8 mouse cellular contexts compared by ENCODE assay signal in the genomic region with DNA sequence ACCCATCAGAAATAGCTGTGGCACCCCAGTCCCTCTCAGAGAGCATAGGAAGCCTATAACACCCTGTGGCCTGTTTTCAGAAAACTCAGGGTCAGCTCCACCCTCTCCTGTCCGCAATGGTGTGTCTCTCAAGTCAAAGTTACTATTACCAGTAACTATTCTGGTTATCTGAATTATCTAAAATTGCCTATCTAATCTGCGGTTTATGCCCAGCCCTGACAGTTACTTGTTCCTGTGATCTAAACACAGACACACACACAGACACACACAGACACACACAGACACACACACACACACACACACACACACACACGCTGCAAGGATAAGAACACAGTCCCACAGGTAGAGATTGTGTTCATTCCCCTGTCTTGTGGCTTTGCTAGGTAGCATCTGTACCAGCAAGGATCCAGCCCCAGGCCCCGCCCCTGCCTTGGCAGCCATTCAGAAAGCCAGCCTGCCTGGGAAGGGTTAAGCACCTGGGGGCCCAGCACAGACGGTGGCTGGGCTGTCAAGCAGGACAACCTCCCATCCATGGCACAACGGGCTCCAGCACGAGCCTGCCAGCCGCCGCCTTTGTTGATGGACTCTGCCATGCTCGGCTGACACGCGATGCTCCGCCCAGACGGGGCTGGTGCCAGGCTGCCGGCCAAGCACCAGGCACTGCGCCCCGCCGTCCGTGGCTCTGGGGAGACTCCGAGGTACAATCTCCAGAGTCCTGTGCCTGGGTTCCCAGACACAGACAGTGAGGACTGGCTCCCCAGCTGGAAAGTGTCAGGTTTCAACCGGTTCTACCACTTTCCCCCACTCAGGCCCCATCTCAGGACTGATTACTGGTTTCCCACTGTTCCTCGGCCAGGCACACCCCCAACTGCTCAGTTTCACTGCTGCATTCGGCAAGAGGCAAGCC. TPM values are rescaled to one million over a fixed set of nuclear protein-coding genes. Genes with fewer than 3 reads are reported as not detected.
A peak's percentile ranks its signal among the peaks of the same experiment; 100 is the strongest.
DNase-seq lines count a peak whose midpoint lies in the region; ATAC-seq and TF ChIP-seq lines count a peak whose summit lies in the region.

No protein-coding gene starts in this region.

- peak; percentile 51 for DNase-seq in CD4-positive helper T cell, adult 2 months (ENCODE audit: low read depth, low spot score)
- peak; percentile 85 for DNase-seq in adrenal gland, postnatal 25 days
- DNase-seq in testis, postnatal 10 days (ENCODE audit: low spot score), result peak; percentile 85

- peak overlapping the region; percentile 97 for H3K27ac ChIP-seq in embryonic facial prominence, embryonic 15.5 days (replicated peaks)
- H3K27ac ChIP-seq in heart, embryonic 12.5 days (ENCODE audit: poor library complexity, severe bottlenecking), result peak overlapping the region; percentile 99
- H3K27ac ChIP-seq in kidney, embryonic 14.5 days (ENCODE audit: low read depth, low read length), result peak overlapping the region; percentile 74
- peak overlapping the region; percentile 61; the same call in 1 of the 2 replicates for H3K27ac ChIP-seq in liver, embryonic 12.5 days

- H3K4me1 ChIP-seq in embryonic facial prominence, embryonic 15.5 days, result peaks cover 90% of the 10 kb centered on the region
- peaks cover 90% of the 10 kb centered on the region for H3K4me1 ChIP-seq in heart, embryonic 12.5 days (replicated peaks)
- peaks cover 87% of the 10 kb centered on the region for H3K4me1 ChIP-seq in kidney, embryonic 14.5 days (ENCODE audit: control insufficient read depth, insufficient read depth, low read length)
- H3K4me1 ChIP-seq in liver, embryonic 12.5 days, result peaks cover 83% of the 10 kb centered on the region

- peak overlapping the region; percentile 89 for H3K4me2 ChIP-seq in embryonic facial prominence, embryonic 15.5 days (replicated peaks)
- peak overlapping the region; percentile 65 for H3K4me2 ChIP-seq in heart, embryonic 12.5 days
- peak overlapping the region; percentile 90 for H3K4me2 ChIP-seq in kidney, embryonic 14.5 days (replicated peaks; ENCODE audit: low read depth, low read length)
- H3K4me2 ChIP-seq in liver, embryonic 12.5 days, result peak overlapping the region; percentile 56
- H3K4me2 ChIP-seq in myocyte (ENCODE audit: low read depth), result peak overlapping the region; percentile 78

- H3K36me3 ChIP-seq in embryonic facial prominence, embryonic 15.5 days, result no peaks in the 10 kb centered on the region
- H3K36me3 ChIP-seq in heart, embryonic 12.5 days, result no peaks in the 10 kb centered on the region
- peaks cover under 1% of the 10 kb centered on the region; the same call in 1 of the 2 replicates for H3K36me3 ChIP-seq in kidney, embryonic 14.5 days (ENCODE audit: control insufficient read depth, insufficient read depth, low read length)
- no peaks in the 10 kb centered on the region for H3K36me3 ChIP-seq in liver, embryonic 12.5 days
- H3K36me3 ChIP-seq in myocyte (ENCODE audit: control insufficient read depth, insufficient read depth), result no peaks in the 10 kb centered on the region

- H3K9ac ChIP-seq in embryonic facial prominence, embryonic 15.5 days, result no peak overlapping the region
- H3K9ac ChIP-seq in heart, embryonic 12.5 days, result peak overlapping the region; percentile 60
- H3K9ac ChIP-seq in kidney, embryonic 14.5 days (ENCODE audit: low read depth, low read length), result peak overlapping the region; percentile 49; the same call in 1 of the 2 replicates
- no peak overlapping the region; the same call in 1 of the 2 replicates for H3K9ac ChIP-seq in liver, embryonic 12.5 days

- TF ChIP-seq POLR2A in myocyte (IDR thresholded peaks at IDR 0.05; ENCODE audit: insufficient read length, low read depth), result peak; percentile 70

- H3K9me3 ChIP-seq in embryonic facial prominence, embryonic 15.5 days (replicated peaks), result no peaks in the 10 kb centered on the region
- H3K9me3 ChIP-seq in heart, embryonic 12.5 days (replicated peaks), result no peaks in the 10 kb centered on the region
- H3K9me3 ChIP-seq in kidney, embryonic 14.5 days (ENCODE audit: control insufficient read depth, low read length), result no peaks in the 10 kb centered on the region
- no peaks in the 10 kb centered on the region for H3K9me3 ChIP-seq in liver, embryonic 12.5 days (replicated peaks)

- H3K27me3 ChIP-seq in embryonic facial prominence, embryonic 15.5 days, result no peaks in the 10 kb centered on the region
- H3K27me3 ChIP-seq in heart, embryonic 12.5 days (replicated peaks), result no peaks in the 10 kb centered on the region
- H3K27me3 ChIP-seq in kidney, embryonic 14.5 days (ENCODE audit: control insufficient read depth, insufficient read depth, low read length), result no peaks in the 10 kb centered on the region
- peaks cover 33% of the 10 kb centered on the region for H3K27me3 ChIP-seq in liver, embryonic 12.5 days (replicated peaks)
- H3K27me3 ChIP-seq in myocyte (ENCODE audit: control insufficient read depth, insufficient read depth, insufficient read length), result no peaks in the 10 kb centered on the region

- no peak overlapping the region for H3ac ChIP-seq in myocyte (ENCODE audit: control insufficient read depth, insufficient read length)

- WGBS in embryonic facial prominence, embryonic 15.5 days, result 5% methylated on average over 23 of the region's 23 CpGs
- WGBS in heart, embryonic 12.5 days, result 4% methylated on average over 23 of the region's 23 CpGs
- 7% methylated on average over 23 of the region's 23 CpGs for WGBS in kidney, embryonic 14.5 days
- WGBS in liver, embryonic 12.5 days (ENCODE audit: insufficient replicate concordance), result 25% methylated on average over 23 of the region's 23 CpGs

- ATAC-seq in embryonic facial prominence, embryonic 15.5 days (ENCODE audit: insufficient number of reproducible peaks, low FRiP score, low TSS enrichment, low read depth), result peak; percentile 84
- peak; percentile 71 for ATAC-seq in heart, embryonic 12.5 days (ENCODE audit: insufficient number of reproducible peaks, low FRiP score)
- peak; percentile 88 for ATAC-seq in kidney, embryonic 14.5 days (ENCODE audit: low FRiP score, low TSS enrichment)
- ATAC-seq in liver, embryonic 12.5 days, result no peak; the same call in 1 of the 2 replicates

- peak overlapping the region; percentile 33 for H3K4me3 ChIP-seq in embryonic facial prominence, embryonic 15.5 days (replicated peaks)
- peak overlapping the region; percentile 35 for H3K4me3 ChIP-seq in heart, embryonic 12.5 days
- H3K4me3 ChIP-seq in kidney, embryonic 14.5 days (ENCODE audit: low read length), result peak overlapping the region; percentile 18; the same call in 1 of the 2 replicates
- peak overlapping the region; percentile 21 for H3K4me3 ChIP-seq in liver, embryonic 12.5 days
- peak overlapping the region; percentile 10 for H3K4me3 ChIP-seq in myocyte

- H3K79me2 ChIP-seq in myocyte (ENCODE audit: control insufficient read depth, insufficient read depth), result no peaks in the 10 kb centered on the region

TF ChIP-seq in myocyte, 11 proteins besides CTCF, POLR2A, EP300 and RAD21:
- no peak for TF ChIP-seq MAX (IDR thresholded peaks at IDR 0.05; ENCODE audit: low read depth)
- TF ChIP-seq POLR2AphosphoS2 (IDR thresholded peaks at IDR 0.05; ENCODE audit: insufficient read length, low read depth), result peak; percentile 50

RNA-seq across cellular contexts. Expression of gene Bmf, which starts 5.3 kb away (rescaled TPM):
- 13.6 and 24.0 TPM in 2 replicates for total RNA-seq in adrenal gland, postnatal 25 days (2021)
- 5.1 and 6.7 TPM in 2 replicates for polyA plus RNA-seq in embryonic facial prominence, embryonic 15.5 days (2015; fragmentation: Nextera tagmentation; extraction: Ambion mirVana)
- polyA plus RNA-seq in heart, embryonic 12.5 days (2016; fragmentation: Nextera tagmentation; extraction: Ambion mirVana), result 2.0 and 2.7 TPM in 2 replicates
- polyA plus RNA-seq in kidney, embryonic 14.5 days (2014; fragmentation: Nextera tagmentation; extraction: Ambion mirVana), result 6.0 and 9.6 TPM in 2 replicates
- polyA plus RNA-seq in liver, embryonic 12.5 days (2016; fragmentation: Nextera tagmentation; extraction: Ambion mirVana), result 0.62 and 0.83 TPM in 2 replicates
- 4.8 TPM for polyA plus RNA-seq in myocyte (2012; fragmentation: generic; extraction: Trizol)

RNA-seq across cellular contexts. Expression of gene Bub1b, which starts 53.9 kb away (rescaled TPM):
- 10.6 and 12.8 TPM in 2 replicates for total RNA-seq in adrenal gland, postnatal 25 days (2021)
- 58.3 and 60.6 TPM in 2 replicates for polyA plus RNA-seq in embryonic facial prominence, embryonic 15.5 days (2015; fragmentation: Nextera tagmentation; extraction: Ambion mirVana)
- polyA plus RNA-seq in heart, embryonic 12.5 days (2016; fragmentation: Nextera tagmentation; extraction: Ambion mirVana), result 84.2 and 86.9 TPM in 2 replicates
- 63.7 and 107 TPM in 2 replicates for polyA plus RNA-seq in kidney, embryonic 14.5 days (2014; fragmentation: Nextera tagmentation; extraction: Ambion mirVana)
- polyA plus RNA-seq in liver, embryonic 12.5 days (2016; fragmentation: Nextera tagmentation; extraction: Ambion mirVana), result 70.9 and 72.5 TPM in 2 replicates
- 25.6 TPM for polyA plus RNA-seq in myocyte (2012; fragmentation: generic; extraction: Trizol)

Comparison
In these comparisons a context has a peak if more than half of its experiments do, and no peak if none do; other contexts are left out.
1. H3K9ac ChIP-seq: peak in heart, embryonic 12.5 days (single experiment) and kidney, embryonic 14.5 days (single experiment); none in embryonic facial prominence, embryonic 15.5 days (single experiment) and liver, embryonic 12.5 days (single experiment).
2. Peak in every context shown above with its lines, with median percentiles within 50 percentile points of each other: DNase-seq, H3K27ac ChIP-seq, H3K4me2 ChIP-seq and H3K4me3 ChIP-seq.